Mouse (Mus musculus): ENCODE results near the gene Trim65. TPM values are rescaled to one million over a fixed set of nuclear protein-coding genes. Genes with fewer than 3 reads are reported as not detected.
"Not testable (repeated sequence)": the region's sequence is repeated elsewhere in the genome, so short reads cannot be mapped to it uniquely, and the experiment has no call there.

The Trim65 gene
- total RNA-seq, 2 experiments from 2014 or later: 7.6 to 9.1 TPM

DNA sequence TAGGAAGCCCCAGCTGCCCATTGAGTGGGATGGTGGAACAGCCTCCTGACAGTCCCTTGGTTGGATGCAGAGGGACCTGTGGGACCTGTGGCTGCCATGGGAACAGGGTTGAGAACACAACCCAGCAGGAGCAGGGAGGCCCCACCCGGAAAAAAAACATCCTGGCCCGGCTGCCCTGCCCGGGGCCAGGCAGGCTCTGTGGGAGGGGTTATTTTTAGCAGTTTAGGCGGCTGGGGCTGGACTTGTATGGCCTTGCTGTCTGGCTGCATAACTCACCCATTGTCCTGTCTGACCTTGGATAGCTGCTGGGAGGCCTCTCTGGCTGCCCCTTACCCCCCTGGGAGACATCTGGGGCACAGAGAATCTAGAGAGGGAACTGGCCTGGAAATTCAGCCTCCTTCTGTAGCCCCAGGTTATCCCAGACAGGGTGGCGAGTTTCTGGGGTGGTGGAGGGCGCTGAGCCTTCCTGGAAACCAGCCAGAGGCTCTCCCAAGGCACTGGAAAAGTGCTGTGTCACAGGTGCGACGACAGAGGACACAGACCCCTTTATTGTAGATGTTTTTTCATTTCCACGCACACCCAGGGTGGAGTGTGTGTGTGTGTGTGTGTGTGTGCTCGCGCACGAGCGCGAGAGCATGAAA lies 26.8 kb downstream of the Trim65 start:
- H3K4me3 ChIP-seq: no peak overlapping the region
- intact Hi-C loops (cut with DNase I): no loop called here
- no peak for TF ChIP-seq CTCF (IDR thresholded peaks at IDR 0.05)
- H3K27ac ChIP-seq: peak overlapping the region; percentile 64
- no peak for DNase-seq (ENCODE audit: extremely low spot score in 1 of 2, low spot score in 2 of 2)

DNA sequence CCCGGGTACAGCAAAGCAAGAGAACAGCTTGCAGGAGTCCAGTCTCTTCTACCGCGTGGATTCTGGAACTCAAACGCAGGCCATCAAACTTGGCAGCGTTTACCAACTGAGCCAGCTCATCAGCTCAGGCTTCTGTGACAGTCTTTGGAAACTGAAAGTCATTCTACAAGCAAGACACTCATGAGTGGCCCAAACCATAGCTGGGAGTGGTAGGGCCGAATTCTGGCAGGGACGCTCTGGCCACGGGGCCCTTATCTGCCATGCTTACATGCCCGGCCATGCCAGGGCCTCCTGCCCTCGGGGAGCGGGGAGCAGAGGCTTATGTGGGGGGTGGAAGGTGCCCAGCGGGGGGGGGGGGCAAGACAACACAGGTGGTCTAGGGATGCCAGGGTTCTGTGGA lies 27.4 kb downstream of the Trim65 start:
- intact Hi-C loops (cut with DNase I): no loop called here
- no peak for DNase-seq (ENCODE audit: extremely low spot score in 1 of 2, low spot score in 2 of 2)
- no peak for TF ChIP-seq CTCF (IDR thresholded peaks at IDR 0.05)
- Histone ChIP-seq H3K27ac (peak overlapping the region; percentile 64), H3K4me3 (no peak overlapping the region)

DNA sequence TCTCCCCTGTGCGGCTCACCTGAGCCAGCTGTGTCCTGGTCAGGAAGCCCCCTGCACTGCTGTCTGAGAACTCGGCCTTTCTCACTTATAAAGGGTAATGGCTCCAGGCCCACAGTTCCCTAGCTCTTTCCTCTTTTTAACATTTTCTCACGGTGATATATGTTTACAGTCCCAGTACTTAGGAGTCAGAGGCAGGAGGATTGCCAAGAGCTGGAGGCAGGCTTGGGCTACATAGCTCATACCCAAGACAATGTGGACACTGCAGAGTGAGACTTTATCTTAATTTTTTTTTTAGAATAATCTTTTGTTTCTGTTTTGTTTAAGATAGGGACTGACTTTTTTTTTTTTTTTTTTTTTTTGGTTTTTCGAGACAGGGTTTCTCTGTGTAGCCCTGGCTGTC lies 28.5 kb downstream of the Trim65 start:
- no peak for DNase-seq (ENCODE audit: extremely low spot score in 1 of 2, low spot score in 2 of 2)
- TF ChIP-seq CTCF (IDR thresholded peaks at IDR 0.05): no peak
- H3K27ac ChIP-seq: peak overlapping the region; percentile 76
- no peak overlapping the region for H3K4me3 ChIP-seq
- intact Hi-C loops (cut with DNase I): no loop called here

DNA sequence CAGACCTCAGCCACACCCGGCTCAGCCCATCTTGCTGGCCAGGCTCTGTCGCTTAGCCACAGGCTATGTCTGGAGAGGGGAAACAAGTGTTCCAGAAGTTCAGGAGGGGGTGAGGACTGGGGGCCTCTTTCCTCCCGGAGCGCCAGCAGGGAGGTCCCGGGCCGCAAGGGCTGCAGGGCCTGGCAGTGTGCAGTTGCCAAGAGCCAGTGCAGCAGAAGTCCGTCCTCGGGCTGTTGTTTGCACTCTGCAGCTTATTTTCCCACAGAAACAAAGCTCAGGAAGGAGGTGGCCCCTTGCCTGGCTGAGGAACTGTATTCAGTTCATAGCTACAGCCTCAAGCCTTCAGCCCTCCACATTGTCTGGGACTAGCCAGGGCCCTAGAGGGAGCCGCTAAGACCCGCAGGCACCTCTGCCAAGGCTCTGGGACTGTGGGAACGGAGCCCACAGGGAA lies 29.0 kb downstream of the Trim65 start:
- intact Hi-C loops (cut with DNase I): no loop called here
- Histone ChIP-seq H3K27ac (peak overlapping the region; percentile 76), H3K4me3 (no peak overlapping the region)
- DNase-seq (ENCODE audit: extremely low spot score in 1 of 2, low spot score in 2 of 2): no peak
- TF ChIP-seq CTCF (IDR thresholded peaks at IDR 0.05): no peak; the same call in 1 of the 2 replicates

DNA sequence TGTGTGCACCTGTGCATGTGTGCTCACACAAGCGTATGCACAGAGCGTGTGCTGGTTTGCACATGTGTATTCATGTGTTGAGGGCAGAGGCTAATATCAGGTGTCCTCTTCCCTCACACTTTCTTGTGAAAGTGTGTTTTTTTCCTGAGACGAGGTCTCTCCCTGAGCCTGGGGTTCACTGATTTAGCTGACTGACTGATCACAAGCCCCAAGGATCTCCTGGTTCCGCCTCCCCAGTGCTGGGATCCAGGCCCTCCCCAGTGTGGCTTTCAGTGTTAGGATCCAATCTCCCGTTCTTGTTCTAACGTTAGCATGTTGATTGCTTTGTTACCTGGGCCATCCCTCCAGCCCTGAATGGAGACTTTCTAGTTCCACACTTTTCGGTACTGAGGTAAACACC lies 30.1 kb downstream of the Trim65 start:
- no peak for DNase-seq (ENCODE audit: extremely low spot score in 1 of 2, low spot score in 2 of 2)
- TF ChIP-seq CTCF (IDR thresholded peaks at IDR 0.05): no peak
- Histone ChIP-seq H3K4me3 (no peak overlapping the region), H3K27ac (peak overlapping the region; percentile 76)
- intact Hi-C loops (cut with DNase I): no loop called here

DNA sequence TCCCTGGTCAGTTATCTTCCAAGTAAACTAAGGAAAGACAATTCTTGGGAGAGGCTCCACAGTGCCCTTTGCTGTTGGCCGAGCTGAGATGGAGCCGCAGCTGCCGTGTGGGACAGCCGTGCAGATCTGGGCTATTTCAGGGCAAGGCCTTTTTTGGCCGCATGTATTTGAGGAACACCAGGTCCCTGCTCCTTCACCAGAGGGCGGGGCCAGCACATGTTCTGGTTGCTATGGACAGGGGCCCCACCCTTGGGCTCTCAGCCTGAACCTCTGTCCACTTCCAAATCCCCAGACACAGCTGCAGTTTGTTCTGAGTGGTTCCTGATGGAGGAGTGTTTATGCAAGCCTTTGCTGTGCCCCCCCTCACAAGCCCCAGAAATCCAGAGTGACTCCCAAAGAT lies 30.5 kb downstream of the Trim65 start:
- no peak overlapping the region for H3K4me3 ChIP-seq
- intact Hi-C loops (cut with DNase I): no loop called here
- DNase-seq (ENCODE audit: extremely low spot score in 1 of 2, low spot score in 2 of 2): no peak
- TF ChIP-seq CTCF (IDR thresholded peaks at IDR 0.05): no peak
- no peak overlapping the region for H3K27ac ChIP-seq

DNA sequence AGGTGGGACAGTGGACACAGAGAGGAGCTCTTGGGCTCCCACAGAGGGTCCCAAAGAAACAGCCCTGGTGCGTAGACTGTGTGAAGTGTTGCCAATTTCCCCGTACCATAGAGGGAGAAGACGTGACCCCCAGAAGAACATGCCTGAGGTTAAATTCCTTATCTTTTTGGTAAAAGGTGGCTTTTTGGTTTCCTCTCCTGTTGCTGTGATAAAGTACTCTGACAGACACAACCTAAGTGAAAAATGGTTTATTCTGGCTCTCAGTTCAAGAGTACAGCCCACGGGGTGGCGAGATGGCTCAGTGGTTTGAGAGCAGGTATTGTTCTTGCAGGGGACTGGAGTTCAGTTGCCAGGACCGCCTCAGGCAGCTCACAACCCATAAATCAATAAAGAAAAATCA lies 31.5 kb downstream of the Trim65 start:
- H3K4me3 ChIP-seq: no peak overlapping the region
- 0 out of 2 replicates have a peak overlapping the region, but pooled peaks have one; percentile 36 for H3K27ac ChIP-seq
- intact Hi-C loops (cut with DNase I): no loop called here
- TF ChIP-seq CTCF (IDR thresholded peaks at IDR 0.05): no peak
- no peak for DNase-seq (ENCODE audit: extremely low spot score in 1 of 2, low spot score in 2 of 2)

DNA sequence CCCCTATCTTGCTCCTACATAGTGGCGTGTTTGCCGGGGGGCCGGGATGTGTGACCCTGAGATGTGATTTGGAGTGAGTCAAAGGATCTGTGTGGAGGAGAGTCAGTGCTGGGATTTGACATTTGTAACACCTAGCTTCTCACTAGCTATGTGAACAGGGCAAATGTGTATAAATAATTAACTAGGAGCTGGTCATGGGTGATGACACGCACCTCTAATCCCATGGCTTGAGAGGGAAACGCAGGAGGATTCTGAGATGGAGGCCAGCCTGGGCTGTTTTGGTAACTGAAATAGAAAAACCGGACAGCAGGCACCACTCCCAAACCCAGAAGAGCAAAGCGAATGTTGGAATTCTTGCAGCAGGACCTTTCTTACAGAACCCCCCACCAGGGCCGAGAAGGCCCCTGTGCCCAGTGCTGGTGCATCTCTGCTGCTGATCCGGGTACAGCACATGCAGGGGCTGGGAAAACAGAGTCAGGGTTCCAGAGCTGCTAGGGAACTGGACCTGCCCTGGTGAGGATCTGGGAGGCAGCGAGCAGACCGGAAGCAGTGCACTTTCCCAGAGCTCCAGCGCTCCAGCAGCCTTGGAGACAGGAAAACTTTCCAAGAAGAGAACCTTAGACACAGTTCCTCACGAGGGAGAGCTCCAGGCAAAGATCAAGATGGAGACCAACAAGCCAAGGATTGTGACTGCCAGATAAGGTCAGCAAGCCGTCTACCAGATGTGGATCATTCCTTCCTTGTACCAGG lies 32.0 kb downstream of the Trim65 start:
- DNase-seq (ENCODE audit: extremely low spot score in 1 of 2, low spot score in 2 of 2): no peak
- no peak overlapping the region for H3K4me3 ChIP-seq
- TF ChIP-seq CTCF (IDR thresholded peaks at IDR 0.05): no peak
- 0 out of 2 replicates have a peak overlapping the region, but pooled peaks have one; percentile 36 for H3K27ac ChIP-seq
- intact Hi-C loops (cut with DNase I): no loop called here

DNA sequence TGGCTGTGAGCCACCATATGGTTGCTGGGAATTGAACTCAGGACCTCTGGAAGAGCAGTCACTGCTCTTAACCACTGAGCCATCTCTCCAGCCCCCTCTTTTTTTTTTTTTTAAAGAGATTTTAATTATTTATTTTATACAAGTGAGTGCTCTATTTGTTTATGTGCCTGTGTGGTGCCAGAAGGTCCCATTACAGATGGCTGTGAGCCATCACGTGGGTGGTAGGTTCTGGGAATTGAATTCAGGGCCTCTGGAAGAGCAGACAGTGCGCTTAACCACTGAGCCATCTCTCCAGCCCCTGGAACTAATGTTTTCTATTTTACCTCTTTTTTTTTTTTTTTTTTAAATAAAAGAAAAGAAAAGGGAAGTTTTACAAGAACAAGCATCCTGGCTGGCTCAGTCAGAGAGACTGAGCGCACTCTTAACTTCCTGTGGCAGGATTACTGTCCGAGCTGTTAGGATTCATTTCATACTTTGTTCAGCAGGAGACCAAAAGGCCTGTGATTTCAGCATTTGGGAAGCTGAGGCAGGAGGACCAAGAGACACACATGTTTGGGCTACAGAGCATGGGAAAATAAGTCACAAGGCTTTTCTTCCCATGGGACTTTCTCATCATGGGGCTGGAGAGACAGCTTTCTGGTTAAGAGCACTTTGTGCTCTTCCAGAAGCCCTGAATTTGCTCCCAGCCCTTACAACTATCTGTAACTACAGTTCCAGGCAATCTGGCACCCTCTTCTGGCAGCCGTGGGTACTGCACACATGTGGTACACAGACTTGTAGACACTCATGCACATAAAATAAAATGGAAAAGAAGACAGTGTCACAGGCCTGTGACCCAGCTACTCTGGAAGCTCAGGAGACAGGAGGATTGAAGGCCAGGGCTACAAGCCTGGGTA lies 34.5 kb downstream of the Trim65 start:
- peak; percentile 52 for TF ChIP-seq CTCF (IDR thresholded peaks at IDR 0.05)
- Histone ChIP-seq H3K27ac (no peak overlapping the region), H3K4me3 (no peak overlapping the region)
- intact Hi-C loops (cut with DNase I): no loop called here
- no peak for DNase-seq (ENCODE audit: extremely low spot score in 1 of 2, low spot score in 2 of 2)

DNA sequence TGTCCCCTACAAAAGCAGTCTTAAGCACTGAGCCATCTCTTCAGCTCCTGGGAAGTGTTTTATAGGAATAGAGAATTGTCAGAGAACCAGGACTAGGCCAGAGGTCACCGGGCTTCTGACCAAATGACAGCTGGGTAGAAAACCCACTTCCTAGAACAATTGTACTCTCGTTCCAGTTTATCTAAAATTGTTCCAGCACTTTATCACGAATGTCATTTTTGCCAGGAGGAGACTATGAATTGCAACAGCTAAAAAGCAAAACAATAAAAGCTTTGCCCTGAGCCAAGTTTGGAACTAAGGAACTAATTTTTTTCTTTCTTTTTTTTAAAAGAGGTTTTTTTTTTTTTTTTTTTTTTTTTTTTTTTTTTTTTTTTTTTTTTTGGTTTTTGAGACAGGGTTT lies 35.4 kb downstream of the Trim65 start:
- no peak overlapping the region for H3K4me3 ChIP-seq
- DNase-seq (ENCODE audit: extremely low spot score in 1 of 2, low spot score in 2 of 2): no peak
- intact Hi-C loops (cut with DNase I): no loop called here
- TF ChIP-seq CTCF (IDR thresholded peaks at IDR 0.05): no peak
- no peak overlapping the region for H3K27ac ChIP-seq

DNA sequence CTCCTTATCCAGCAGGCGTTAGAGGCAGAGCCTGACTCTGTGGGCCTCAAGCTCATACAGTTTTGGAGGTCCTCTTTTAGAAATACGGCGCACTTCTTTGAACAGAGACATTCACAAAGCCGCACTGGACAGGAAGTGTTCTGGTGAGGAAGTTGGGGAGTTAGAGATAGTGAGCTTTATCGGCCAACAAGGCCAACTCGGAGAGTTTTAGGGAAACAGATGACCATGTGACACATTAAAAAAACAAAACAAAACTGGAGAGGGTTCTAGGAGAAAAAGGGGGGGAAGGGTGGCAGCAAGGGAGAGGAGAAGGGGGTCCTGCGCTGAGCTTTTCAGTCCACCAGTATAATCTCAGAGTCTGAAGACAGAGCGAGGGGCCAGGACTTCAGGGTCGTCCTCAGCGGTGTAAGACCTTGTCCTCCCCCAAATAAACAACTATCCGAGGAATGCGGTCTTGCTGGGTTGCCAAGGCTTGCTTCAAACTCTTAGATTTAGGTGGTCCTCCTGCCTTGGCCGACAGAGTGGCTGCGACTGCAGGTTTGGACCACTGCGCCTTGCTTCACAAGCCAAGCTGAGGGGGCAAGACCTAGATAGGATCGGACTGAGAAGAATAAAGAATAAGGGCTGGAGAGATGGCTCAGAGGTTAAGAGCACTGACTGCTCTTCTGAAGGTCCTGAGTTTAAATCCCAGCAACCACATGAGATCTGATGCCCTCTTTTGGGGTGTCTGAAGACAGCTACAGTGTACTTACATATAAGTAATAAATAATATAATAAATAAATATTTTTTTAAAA lies 37.0 kb downstream of the Trim65 start:
- intact Hi-C loops (cut with DNase I): no loop called here
- DNase-seq (ENCODE audit: extremely low spot score in 1 of 2, low spot score in 2 of 2): no peak
- peak overlapping the region; percentile 73 for H3K27ac ChIP-seq
- no peak for TF ChIP-seq CTCF (IDR thresholded peaks at IDR 0.05)
- no peak overlapping the region for H3K4me3 ChIP-seq

DNA sequence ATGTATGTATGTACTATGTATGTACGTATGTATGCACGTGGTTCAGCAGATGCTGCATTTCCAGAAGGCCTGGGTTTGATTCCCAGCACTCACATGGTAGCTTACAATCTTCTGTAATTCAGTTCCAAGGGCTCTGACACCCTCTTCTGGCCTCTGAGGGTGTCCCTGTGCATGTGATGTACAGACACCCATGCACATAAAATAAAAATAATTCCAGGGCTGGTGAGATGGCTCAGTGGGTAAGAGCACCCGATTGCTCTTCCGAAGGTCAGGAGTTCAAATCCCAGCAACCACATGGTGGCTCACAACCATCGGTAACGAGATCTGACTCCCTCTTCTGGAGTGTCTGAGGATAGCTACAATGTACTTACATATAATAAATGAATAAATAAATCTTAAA lies 38.0 kb downstream of the Trim65 start:
- intact Hi-C loops (cut with DNase I); H3K4me3 ChIP-seq; H3K27ac ChIP-seq; DNase-seq (ENCODE audit: extremely low spot score in 1 of 2, low spot score in 2 of 2): not testable (repeated sequence)

All from left cerebral cortex, adult 2 months (tissue).